Mouse (Mus musculus): ENCODE results near the gene Rhox3a2. TPM values are rescaled to one million over a fixed set of nuclear protein-coding genes. Genes with fewer than 3 reads are reported as not detected.
"Not testable (repeated sequence)": the region's sequence is repeated elsewhere in the genome, so short reads cannot be mapped to it uniquely, and the experiment has no call there.

The Rhox3a2 gene
- polyA plus RNA-seq (2015; fragmentation: Nextera tagmentation; extraction: Ambion mirVana): not detected in 2 replicates

DNA sequence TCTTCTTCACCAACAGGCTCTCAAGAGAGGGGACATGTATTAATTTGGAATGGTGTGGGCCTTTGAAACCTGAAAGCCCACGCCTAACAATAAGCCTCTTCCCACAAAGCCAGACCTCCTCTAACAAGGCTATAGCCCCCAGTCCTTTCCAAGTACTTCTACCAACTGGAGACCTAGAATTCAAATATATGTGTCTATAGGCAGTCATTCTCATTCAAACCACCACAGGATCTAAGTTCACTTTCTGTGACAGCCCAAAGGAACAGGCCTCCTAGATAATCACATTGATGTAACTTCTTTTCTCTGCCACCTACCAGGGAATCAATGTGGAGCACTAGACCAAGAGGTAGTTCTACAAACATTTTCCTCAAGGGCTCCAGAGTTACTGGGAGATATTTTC lies at the start of gene Rhox3a2:
Gene Rhox3a2, plus strand, starts transcription at position 301 of the 400 bp plus-strand sequence.
- not testable (repeated sequence) for H3K4me1 ChIP-seq (replicated peaks; ENCODE audit: control insufficient read depth, insufficient read depth, low read length); ATAC-seq (ENCODE audit: low read depth); H3K9me3 ChIP-seq (ENCODE audit: control insufficient read depth, low read length); H3K4me3 ChIP-seq (ENCODE audit: low read length); H3K27ac ChIP-seq (ENCODE audit: low read length); H3K27me3 ChIP-seq (ENCODE audit: control insufficient read depth, insufficient read depth, low read depth, low read length); H3K4me2 ChIP-seq (ENCODE audit: low read depth, low read length); H3K36me3 ChIP-seq (ENCODE audit: control insufficient read depth, insufficient read depth, low read length); H3K9ac ChIP-seq (ENCODE audit: low read length)
- WGBS: no CpG with 5 or more reads among the region's 1 CpGs

DNA sequence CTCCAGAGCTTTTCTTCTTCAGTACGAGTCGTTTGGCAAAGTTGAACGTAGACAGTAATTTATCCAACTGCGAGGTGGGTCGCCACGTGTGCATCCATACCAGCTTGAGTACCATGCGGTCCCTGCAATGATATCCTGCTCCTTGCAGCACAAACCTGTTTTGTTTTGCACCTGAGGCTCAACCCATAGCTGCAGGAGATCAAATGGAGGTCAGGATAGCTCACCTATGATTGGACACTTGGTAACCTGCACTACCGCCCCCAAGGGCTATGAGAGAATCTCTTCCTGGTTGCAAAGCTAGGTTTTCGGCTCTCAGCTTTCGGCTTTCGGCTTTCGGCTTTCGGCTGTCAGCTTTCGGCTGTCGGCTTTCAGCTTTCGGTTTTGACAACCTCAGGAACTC lies 10.7 kb downstream of the Rhox3a2 start, which contains the start of gene Rhox4a2:
Gene Rhox4a2, plus strand, starts transcription at position 301 of the 400 bp plus-strand sequence.
- not testable (repeated sequence) for ATAC-seq (ENCODE audit: low read depth); H3K27ac ChIP-seq (ENCODE audit: low read length); H3K4me2 ChIP-seq (ENCODE audit: low read depth, low read length); H3K4me1 ChIP-seq (replicated peaks; ENCODE audit: control insufficient read depth, insufficient read depth, low read length); H3K9me3 ChIP-seq (ENCODE audit: control insufficient read depth, low read length); H3K36me3 ChIP-seq (ENCODE audit: control insufficient read depth, insufficient read depth, low read length); H3K4me3 ChIP-seq (ENCODE audit: low read length); H3K9ac ChIP-seq (ENCODE audit: low read length); H3K27me3 ChIP-seq (ENCODE audit: control insufficient read depth, insufficient read depth, low read depth, low read length)
- 95% methylated on average over 8 of the region's 16 CpGs for WGBS

DNA sequence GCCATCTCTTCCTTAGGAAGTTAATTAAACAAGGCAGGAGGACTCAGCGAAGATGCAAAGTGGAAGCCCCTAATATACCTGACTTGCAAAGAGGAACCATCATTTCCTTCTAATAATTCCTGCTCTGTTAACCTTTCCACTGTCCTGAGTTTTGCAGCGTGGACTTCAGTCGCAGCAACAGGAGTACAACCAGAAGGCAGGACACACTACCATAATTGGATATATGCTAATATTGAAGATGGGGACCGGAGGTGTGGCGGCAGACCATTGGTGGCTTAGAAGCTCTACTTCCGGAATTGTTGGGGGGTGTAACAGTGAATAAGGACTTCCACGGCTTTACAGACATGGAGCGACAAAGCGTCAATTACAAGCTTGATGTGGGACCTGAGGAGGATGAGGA lies 31.9 kb downstream of the Rhox3a2 start, which contains the start of gene Rhox2b:
Gene Rhox2b, plus strand, starts transcription at position 301 of the 400 bp plus-strand sequence.
- not testable (repeated sequence) for H3K9me3 ChIP-seq (ENCODE audit: control insufficient read depth, low read length); H3K4me3 ChIP-seq (ENCODE audit: low read length); H3K27me3 ChIP-seq (ENCODE audit: control insufficient read depth, insufficient read depth, low read depth, low read length); H3K36me3 ChIP-seq (ENCODE audit: control insufficient read depth, insufficient read depth, low read length); H3K9ac ChIP-seq (ENCODE audit: low read length); H3K27ac ChIP-seq (ENCODE audit: low read length); ATAC-seq (ENCODE audit: low read depth); H3K4me1 ChIP-seq (replicated peaks; ENCODE audit: control insufficient read depth, insufficient read depth, low read length); H3K4me2 ChIP-seq (ENCODE audit: low read depth, low read length)
- WGBS: no CpG with 5 or more reads among the region's 9 CpGs

DNA sequence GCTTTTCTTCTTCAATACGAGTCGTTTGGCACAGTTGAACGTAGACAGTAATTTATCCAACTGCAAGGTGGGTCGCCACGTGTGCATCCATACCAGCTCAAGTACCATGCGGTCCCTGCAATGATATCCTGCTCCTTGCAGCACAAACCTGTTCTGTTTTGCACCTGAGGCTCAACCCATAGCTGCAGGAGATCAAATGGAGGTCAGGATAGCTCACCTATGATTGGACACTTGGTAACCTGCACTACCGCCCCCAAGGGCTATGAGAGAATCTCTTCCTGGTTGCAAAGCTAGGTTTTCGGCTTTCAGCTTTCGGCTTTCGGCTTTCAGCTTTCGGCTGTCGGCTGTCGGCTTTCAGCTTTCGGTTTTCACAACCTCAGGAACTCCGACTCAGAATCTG lies 52.4 kb downstream of the Rhox3a2 start, which contains the start of gene Rhox4b:
Gene Rhox4b, plus strand, starts transcription at position 301 of the 400 bp plus-strand sequence.
- not testable (repeated sequence) for H3K4me3 ChIP-seq (ENCODE audit: low read length); H3K4me2 ChIP-seq (ENCODE audit: low read depth, low read length); H3K4me1 ChIP-seq (replicated peaks; ENCODE audit: control insufficient read depth, insufficient read depth, low read length); H3K9me3 ChIP-seq (ENCODE audit: control insufficient read depth, low read length); H3K9ac ChIP-seq (ENCODE audit: low read length); H3K27me3 ChIP-seq (ENCODE audit: control insufficient read depth, insufficient read depth, low read depth, low read length); ATAC-seq (ENCODE audit: low read depth); H3K36me3 ChIP-seq (ENCODE audit: control insufficient read depth, insufficient read depth, low read length); H3K27ac ChIP-seq (ENCODE audit: low read length)
- 83% methylated on average over 14 of the region's 15 CpGs for WGBS

Other genes starting within 250 kb of the Rhox3a2 start
- 0.89 and 1.2 TPM in 2 replicates for gene Akap14, start 211.2 kb upstream of the Rhox3a2 start, polyA plus RNA-seq (2015; fragmentation: Nextera tagmentation; extraction: Ambion mirVana)
- 419 and 439 TPM in 2 replicates for gene Ndufa1, start 188.9 kb upstream of the Rhox3a2 start, polyA plus RNA-seq (2015; fragmentation: Nextera tagmentation; extraction: Ambion mirVana)
- 7.8 and 9.0 TPM in 2 replicates for gene Rnf113a1, start 188.8 kb upstream of the Rhox3a2 start, polyA plus RNA-seq (2015; fragmentation: Nextera tagmentation; extraction: Ambion mirVana)
- not detected in 2 replicates for gene Gm9, start 169.0 kb upstream of the Rhox3a2 start, polyA plus RNA-seq (2015; fragmentation: Nextera tagmentation; extraction: Ambion mirVana)
- gene Rhox1, start 157.8 kb upstream of the Rhox3a2 start, polyA plus RNA-seq (2015; fragmentation: Nextera tagmentation; extraction: Ambion mirVana): not detected in 2 replicates
- not detected in 2 replicates for gene Rhox2a, start 135.1 kb upstream of the Rhox3a2 start, polyA plus RNA-seq (2015; fragmentation: Nextera tagmentation; extraction: Ambion mirVana)
- not detected in 2 replicates for gene Rhox3a, start 130.1 kb upstream of the Rhox3a2 start, polyA plus RNA-seq (2015; fragmentation: Nextera tagmentation; extraction: Ambion mirVana)
- 0.13 TPM in 1 of 2 replicates, not detected in the other for gene Rhox4a, start 114.7 kb upstream of the Rhox3a2 start, polyA plus RNA-seq (2015; fragmentation: Nextera tagmentation; extraction: Ambion mirVana)
- gene Rhox4a2, start 10.8 kb downstream of the Rhox3a2 start, polyA plus RNA-seq (2015; fragmentation: Nextera tagmentation; extraction: Ambion mirVana): 0.28 and 0.47 TPM in 2 replicates
- not detected in 2 replicates for gene Rhox2b, start 32.0 kb downstream of the Rhox3a2 start, polyA plus RNA-seq (2015; fragmentation: Nextera tagmentation; extraction: Ambion mirVana)
- gene Rhox4b, start 52.5 kb downstream of the Rhox3a2 start, polyA plus RNA-seq (2015; fragmentation: Nextera tagmentation; extraction: Ambion mirVana): 0.30 TPM in 1 of 2 replicates, not detected in the other
- gene Rhox2c, start 73.7 kb downstream of the Rhox3a2 start, polyA plus RNA-seq (2015; fragmentation: Nextera tagmentation; extraction: Ambion mirVana): not detected in 2 replicates
- gene Rhox3c, start 78.6 kb downstream of the Rhox3a2 start, polyA plus RNA-seq (2015; fragmentation: Nextera tagmentation; extraction: Ambion mirVana): not detected in 2 replicates
- gene Rhox4c, start 100.3 kb downstream of the Rhox3a2 start, polyA plus RNA-seq (2015; fragmentation: Nextera tagmentation; extraction: Ambion mirVana): not detected in 2 replicates
- not detected in 2 replicates for gene Rhox2d, start 113.4 kb downstream of the Rhox3a2 start, polyA plus RNA-seq (2015; fragmentation: Nextera tagmentation; extraction: Ambion mirVana)
- not detected in 2 replicates for gene Rhox4d, start 134.3 kb downstream of the Rhox3a2 start, polyA plus RNA-seq (2015; fragmentation: Nextera tagmentation; extraction: Ambion mirVana)
- gene Rhox2e, start 150.4 kb downstream of the Rhox3a2 start, polyA plus RNA-seq (2015; fragmentation: Nextera tagmentation; extraction: Ambion mirVana): not detected in 2 replicates
- not detected in 2 replicates for gene Rhox3e, start 162.0 kb downstream of the Rhox3a2 start, polyA plus RNA-seq (2015; fragmentation: Nextera tagmentation; extraction: Ambion mirVana)
- gene Rhox4e, start 177.4 kb downstream of the Rhox3a2 start, polyA plus RNA-seq (2015; fragmentation: Nextera tagmentation; extraction: Ambion mirVana): not detected in 2 replicates
- not detected in 2 replicates for gene Rhox2f, start 191.4 kb downstream of the Rhox3a2 start, polyA plus RNA-seq (2015; fragmentation: Nextera tagmentation; extraction: Ambion mirVana)
- gene Rhox3f, start 201.0 kb downstream of the Rhox3a2 start, polyA plus RNA-seq (2015; fragmentation: Nextera tagmentation; extraction: Ambion mirVana): not detected in 2 replicates
- not detected in 2 replicates for gene Rhox4f, start 227.7 kb downstream of the Rhox3a2 start, polyA plus RNA-seq (2015; fragmentation: Nextera tagmentation; extraction: Ambion mirVana)
- gene Rhox3g, start 248.6 kb downstream of the Rhox3a2 start, polyA plus RNA-seq (2015; fragmentation: Nextera tagmentation; extraction: Ambion mirVana): not detected in 2 replicates

Measured in lung, embryonic 16.5 days (tissue).